Mouse (Mus musculus) myocyte (in vitro differentiated cells): ENCODE results near the gene Epc2.

Source experiments
- CEBPB ChIP-seq: IDR thresholded peaks from 2 replicates; pipeline ENCODE4 v1.6.1; 2011; ENCODE audit warnings: mild to moderate bottlenecking, moderate library complexity; ENCODE audit not compliant: poor library complexity, insufficient read depth, severe bottlenecking
- MYOD1 ChIP-seq, 3 experiments: IDR thresholded peaks; one replicate each; pipeline ENCODE4 v1.6.1; 2011; ENCODE audit warnings: control low read depth in 2 of 3, low read depth in 2 of 3, mild to moderate bottlenecking in 2 of 3, moderate library complexity in 1 of 3; ENCODE audit not compliant: insufficient read length in 2 of 3, control insufficient read depth in 1 of 3
- POLR2A ChIP-seq: IDR thresholded peaks from one replicate; pipeline ENCODE4 v1.6.1; 2011; ENCODE audit warnings: low read depth, mild to moderate bottlenecking, control low read depth, moderate library complexity; ENCODE audit not compliant: insufficient read length
- POLR2AphosphoS2 ChIP-seq: IDR thresholded peaks from one replicate; pipeline ENCODE4 v1.6.1; 2011; ENCODE audit warnings: low read depth, control low read depth; ENCODE audit not compliant: insufficient read length
- TCF12 ChIP-seq: IDR thresholded peaks from one replicate; pipeline ENCODE4 v1.6.1; 2011; ENCODE audit warnings: mild to moderate bottlenecking, control low read depth; ENCODE audit not compliant: poor library complexity, insufficient read depth, severe bottlenecking
- TCF3 ChIP-seq: IDR thresholded peaks from one replicate; pipeline ENCODE4 v1.6.1; 2011; ENCODE audit warnings: low read depth, control low read depth; ENCODE audit not compliant: insufficient read length
- USF1 ChIP-seq: IDR thresholded peaks from one replicate; pipeline ENCODE4 v1.6.1; 2011; ENCODE audit warnings: low read depth, mild to moderate bottlenecking, control low read depth, moderate library complexity

- no peak for TF ChIP-seq CEBPB
- no peak for TF ChIP-seq POLR2AphosphoS2
- no peak for TF ChIP-seq TCF12
- no peak for TF ChIP-seq USF1
- TF ChIP-seq MYOD1 (IDR thresholded peaks at IDR 0.05; ENCODE audit: control insufficient read depth in 1 of 3, insufficient read length in 2 of 3, low read depth in 2 of 3): no peak
- TF ChIP-seq POLR2A: no peak
- no peak for TF ChIP-seq TCF3
These were observed 14.5 kb downstream of the Epc2 start for GRCm38 (mm10) chr2:49465672-49466222.
